ENCODE assay signal across 31 mouse cellular contexts in the genomic region with DNA sequence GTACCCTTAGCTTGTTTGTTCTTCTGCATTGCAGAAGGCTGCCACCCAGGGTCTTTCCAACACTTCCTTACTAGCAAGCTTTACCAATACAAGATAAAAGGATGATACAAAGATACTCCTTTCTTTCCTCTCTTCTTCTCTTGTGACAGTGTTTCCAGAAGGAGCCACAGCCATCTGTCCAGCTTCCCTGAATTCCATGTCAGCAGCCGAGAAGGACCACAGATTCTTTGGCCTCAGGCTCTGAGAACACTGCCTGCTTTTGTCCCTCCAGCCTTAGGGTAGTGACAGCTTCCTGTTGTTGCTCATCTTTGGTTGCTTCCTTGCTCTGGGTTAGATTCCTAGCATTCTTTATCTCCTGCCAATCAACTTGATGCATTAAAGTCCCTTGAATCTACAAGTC.
DNase-seq lines count a peak whose midpoint lies in the region; ATAC-seq lines count a peak whose summit lies in the region.
"Had no signal": no experiment of that assay in that cellular context is flagged by ENCODE, and none has a peak within 500 bp of the region (broad histone marks: within the 10 kb centered on the region; RNA-seq: fewer than 3 reads in every experiment).

No protein-coding gene starts in this region.

- H3K4me3 ChIP-seq in intestine, embryonic 14.5 days (ENCODE audit: low read depth, low read length), result no peak overlapping the region
- no peak overlapping the region for H3K4me3 ChIP-seq in intestine, embryonic 15.5 days (replicated peaks)
- H3K4me3 ChIP-seq: embryonic facial prominence, embryonic 15.5 days; forebrain, embryonic 12.5 days; hindbrain, embryonic 10.5 days; limb, embryonic 10.5 days; limb, embryonic 15.5 days; liver, embryonic 13.5 days; midbrain, embryonic 10.5 days; midbrain, embryonic 15.5 days; neural tube, embryonic 15.5 days had no signal

- WGBS in intestine, embryonic 14.5 days, result 37% methylated on average over 1 of the region's 1 CpGs
- 39% methylated on average over 1 of the region's 1 CpGs for WGBS in intestine, embryonic 15.5 days

- H3K4me2 ChIP-seq in intestine, embryonic 14.5 days (ENCODE audit: low read length), result no peak overlapping the region
- no peak overlapping the region for H3K4me2 ChIP-seq in intestine, embryonic 15.5 days (replicated peaks)
- H3K4me2 ChIP-seq: embryonic facial prominence, embryonic 15.5 days; forebrain, embryonic 12.5 days; limb, embryonic 15.5 days; liver, embryonic 13.5 days; midbrain, embryonic 15.5 days; neural tube, embryonic 15.5 days had no signal

- H3K27me3 ChIP-seq in intestine, embryonic 14.5 days (replicated peaks; ENCODE audit: control insufficient read depth, insufficient read depth, low read length), result no peaks in the 10 kb centered on the region
- no peaks in the 10 kb centered on the region for H3K27me3 ChIP-seq in intestine, embryonic 15.5 days (replicated peaks)
- H3K27me3 ChIP-seq: embryonic facial prominence, embryonic 15.5 days; forebrain, embryonic 12.5 days; limb, embryonic 15.5 days; liver, embryonic 13.5 days; midbrain, embryonic 15.5 days; neural tube, embryonic 15.5 days had no signal

- no peaks in the 10 kb centered on the region for H3K36me3 ChIP-seq in intestine, embryonic 14.5 days (ENCODE audit: control insufficient read depth, insufficient read depth, low read length)
- no peaks in the 10 kb centered on the region for H3K36me3 ChIP-seq in intestine, embryonic 15.5 days
- H3K36me3 ChIP-seq: embryonic facial prominence, embryonic 15.5 days; forebrain, embryonic 12.5 days; hindbrain, embryonic 10.5 days; limb, embryonic 10.5 days; limb, embryonic 15.5 days; liver, embryonic 13.5 days; midbrain, embryonic 10.5 days; midbrain, embryonic 15.5 days; neural tube, embryonic 15.5 days had no signal

- no peaks in the 10 kb centered on the region; the same call in 1 of the 2 replicates for H3K4me1 ChIP-seq in intestine, embryonic 14.5 days (replicated peaks; ENCODE audit: control insufficient read depth, insufficient read depth, low read length)
- H3K4me1 ChIP-seq in intestine, embryonic 15.5 days (replicated peaks), result no peaks in the 10 kb centered on the region
- H3K4me1 ChIP-seq: embryonic facial prominence, embryonic 15.5 days; forebrain, embryonic 12.5 days; limb, embryonic 15.5 days; liver, embryonic 13.5 days; midbrain, embryonic 10.5 days; midbrain, embryonic 15.5 days; neural tube, embryonic 15.5 days had no signal

- DNase-seq in intestine, embryonic 14.5 days (ENCODE audit: low spot score), result peak; percentile 51
- peak; percentile 9 for DNase-seq in kidney, postnatal 10 days
- no peak for DNase-seq in kidney, postnatal 14 days
- peak; percentile 3 for DNase-seq in R1 (ENCODE audit: low read depth, low spot score)
- peak; percentile 5 for DNase-seq in embryo, embryonic 11 days
- DNase-seq in adrenal gland, postnatal 36 days, result no peak
- no peak for DNase-seq in adrenal gland, postnatal 25 days
- DNase-seq: adrenal gland, adult 8-10 months; cerebellum, adult 18-20 months; cerebellum, postnatal 14 days; forebrain, postnatal 0 days; gastrocnemius, postnatal 14 days; heart, postnatal 14 days; kidney, postnatal 4 days; liver, embryonic 13.5 days; lung, postnatal 10 days; right cerebral cortex, adult 18-20 months; spleen, adult 18-20 months; thymus, adult 2 months; thymus, postnatal 36 days had no signal

- no peak overlapping the region for H3K9ac ChIP-seq in intestine, embryonic 14.5 days (ENCODE audit: low read length)
- H3K9ac ChIP-seq in intestine, embryonic 15.5 days, result no peak overlapping the region
- H3K9ac ChIP-seq: embryonic facial prominence, embryonic 15.5 days; forebrain, embryonic 12.5 days; forebrain, postnatal 0 days; limb, embryonic 15.5 days; liver, embryonic 13.5 days; midbrain, embryonic 15.5 days; neural tube, embryonic 15.5 days had no signal

- no peaks in the 10 kb centered on the region for H3K9me3 ChIP-seq in intestine, embryonic 14.5 days (ENCODE audit: control insufficient read depth, low read length)
- H3K9me3 ChIP-seq in intestine, embryonic 15.5 days, result no peaks in the 10 kb centered on the region
- H3K9me3 ChIP-seq: embryonic facial prominence, embryonic 15.5 days; hindbrain, embryonic 10.5 days; limb, embryonic 10.5 days; limb, embryonic 15.5 days; liver, embryonic 13.5 days; midbrain, embryonic 10.5 days; midbrain, embryonic 15.5 days; neural tube, embryonic 15.5 days had no signal

- no peak for ATAC-seq in intestine, embryonic 14.5 days (replicated peaks; ENCODE audit: low FRiP score, low TSS enrichment, low read depth)
- ATAC-seq in intestine, embryonic 15.5 days, result no peak
- ATAC-seq: forebrain, postnatal 0 days; hindbrain, embryonic 16.5 days; intestine, embryonic 16.5 days; midbrain, embryonic 15.5 days had no signal

- H3K27ac ChIP-seq in intestine, embryonic 14.5 days (ENCODE audit: low read depth), result no peak overlapping the region
- H3K27ac ChIP-seq in intestine, embryonic 15.5 days, result no peak overlapping the region
- H3K27ac ChIP-seq: embryonic facial prominence, embryonic 15.5 days; forebrain, embryonic 12.5 days; hindbrain, embryonic 10.5 days; limb, embryonic 10.5 days; limb, embryonic 15.5 days; liver, embryonic 13.5 days; midbrain, embryonic 10.5 days; midbrain, embryonic 15.5 days; neural tube, embryonic 15.5 days had no signal

Comparison
In these comparisons a context has a peak if more than half of its experiments do, and no peak if none do; other contexts are left out.
1. DNase-seq: peak in intestine, embryonic 14.5 days (single experiment), kidney, postnatal 10 days (single experiment), R1 (single experiment) and embryo, embryonic 11 days (single experiment); none in kidney, postnatal 14 days (single experiment), adrenal gland, postnatal 36 days (0 of 2) and adrenal gland, postnatal 25 days (single experiment).